Mouse (Mus musculus): ENCODE data around the gene Arhgap29. TPM values are rescaled to one million over a fixed set of nuclear protein-coding genes. Genes with fewer than 3 reads are reported as not detected.

Arhgap29 gene
- polyA plus RNA-seq (2017; shearing (Covaris generic)): 1.1 TPM

GRCm38 (mm10) chr3:121952041-121952591 lies at the start of gene Arhgap29:
Arhgap29 (plus strand) TSS chr3:121952541.

GRCm38 (mm10) chr3:122043799-122044547 lies 91.6 kb downstream of the Arhgap29 start, which contains the start of gene Abca4:
Abca4 (plus strand) TSS chr3:122044443.

Other genes with a start within 250 kb of the Arhgap29 start
- gene F3, start 229.0 kb upstream of the Arhgap29 start, polyA plus RNA-seq (2017; shearing (Covaris generic)): not detected
- gene Abcd3, start 137.2 kb upstream of the Arhgap29 start, polyA plus RNA-seq (2017; shearing (Covaris generic)): 14.4 TPM
- gene Abca4, start 91.9 kb downstream of the Arhgap29 start, polyA plus RNA-seq (2017; shearing (Covaris generic)): not detected

Data from activated CD4-positive, CD25-positive, alpha-beta regulatory T cell, adult 9 weeks (primary cell).